Mouse (Mus musculus): Measurements from ENCODE around the gene Mnx1.
A peak's percentile ranks its signal among the peaks of the same experiment; 100 is the strongest.

Mnx1 gene

DNA sequence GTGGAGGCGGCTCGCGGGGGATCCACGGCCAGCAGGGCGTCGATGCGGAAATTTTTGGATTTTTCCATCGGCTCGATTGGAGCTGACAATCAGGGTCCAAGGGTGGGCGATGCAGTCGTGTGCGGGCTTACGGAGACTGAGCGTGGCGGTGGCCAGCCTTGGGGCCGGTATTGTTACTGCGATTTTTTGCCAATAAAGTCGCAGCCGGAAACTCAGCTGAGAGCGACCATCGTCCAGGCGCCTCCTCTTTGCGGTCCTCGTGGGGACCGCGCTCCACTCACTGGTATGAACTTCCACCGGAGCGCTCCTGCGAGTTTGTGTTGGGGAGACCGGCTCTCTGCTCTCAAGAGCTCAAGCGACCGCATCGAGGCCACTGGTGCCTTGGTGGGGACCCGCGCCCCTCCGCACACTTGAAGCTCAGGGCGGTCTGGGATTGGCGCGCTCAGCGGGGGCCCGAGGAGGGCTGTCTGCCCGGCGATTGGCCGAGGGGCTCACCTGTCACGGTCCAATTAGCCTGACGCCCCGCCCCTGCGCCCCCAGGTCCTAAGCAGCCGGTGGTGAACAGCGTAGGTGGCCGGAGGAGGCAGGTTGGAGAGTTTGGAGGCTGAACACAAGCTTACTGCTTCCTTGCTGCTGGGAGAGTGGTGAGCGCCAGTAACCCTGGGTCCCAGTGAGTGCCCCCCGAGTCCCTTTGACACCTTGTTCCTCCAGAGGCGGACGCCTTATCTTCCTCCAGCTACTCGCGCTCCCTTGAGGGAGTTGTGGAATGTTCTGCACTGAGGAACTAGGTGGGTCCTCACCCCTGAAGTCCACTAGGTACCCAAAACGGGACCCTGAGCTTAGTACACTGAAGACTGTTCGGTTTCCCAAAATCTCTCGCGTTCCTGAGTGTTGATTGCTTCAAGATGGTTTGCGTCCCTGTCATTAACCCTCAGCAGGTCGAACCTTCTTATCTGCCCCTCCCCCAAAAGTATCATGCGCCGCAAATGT lies at the start of gene Mnx1:
Gene Mnx1 (minus strand): TSS at position 263 of the 990 bp plus-strand sequence.
- no peak for DNase-seq (ENCODE audit: low read depth)

DNA sequence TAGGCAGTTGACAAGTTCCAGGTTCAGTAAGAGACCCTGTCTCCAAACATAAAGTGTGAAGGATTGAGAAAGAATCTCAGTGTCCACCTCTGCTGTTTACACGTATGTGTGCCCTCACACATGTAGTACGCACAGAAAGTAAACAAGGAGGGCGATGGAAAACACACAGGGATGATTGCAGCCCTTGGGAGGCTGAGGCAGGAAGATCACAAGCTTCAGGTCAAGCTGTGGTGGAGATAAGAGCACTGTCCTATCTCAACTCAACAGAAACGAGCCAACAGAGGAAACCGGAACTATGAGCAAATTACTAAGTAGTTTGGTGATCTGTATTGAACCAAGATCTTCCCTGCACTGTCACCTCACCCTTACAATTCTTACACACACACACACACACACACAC lies 38.2 kb upstream of the Mnx1 start:
- DNase-seq (ENCODE audit: low read depth), result peak; percentile 1

DNA sequence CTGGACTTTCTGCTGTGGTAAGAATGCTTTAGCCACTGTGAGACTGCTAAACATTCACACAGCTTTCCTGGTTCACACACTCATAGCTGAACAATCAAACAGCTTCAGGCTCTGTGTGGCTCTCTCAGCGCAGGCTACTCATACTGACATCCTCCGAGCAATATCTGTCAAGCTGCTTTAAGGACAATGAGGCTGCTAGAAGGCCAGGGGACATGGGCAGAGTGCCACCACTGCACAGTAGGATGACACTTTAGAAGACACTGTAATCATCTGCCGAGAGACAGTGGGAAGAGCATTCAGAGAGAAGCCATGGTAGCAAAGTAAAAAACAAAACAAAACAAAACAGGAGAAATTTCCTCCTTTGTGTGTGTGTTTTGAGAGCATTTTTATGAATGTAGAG lies 37.6 kb upstream of the Mnx1 start:
- DNase-seq (ENCODE audit: low read depth), result no peak

DNA sequence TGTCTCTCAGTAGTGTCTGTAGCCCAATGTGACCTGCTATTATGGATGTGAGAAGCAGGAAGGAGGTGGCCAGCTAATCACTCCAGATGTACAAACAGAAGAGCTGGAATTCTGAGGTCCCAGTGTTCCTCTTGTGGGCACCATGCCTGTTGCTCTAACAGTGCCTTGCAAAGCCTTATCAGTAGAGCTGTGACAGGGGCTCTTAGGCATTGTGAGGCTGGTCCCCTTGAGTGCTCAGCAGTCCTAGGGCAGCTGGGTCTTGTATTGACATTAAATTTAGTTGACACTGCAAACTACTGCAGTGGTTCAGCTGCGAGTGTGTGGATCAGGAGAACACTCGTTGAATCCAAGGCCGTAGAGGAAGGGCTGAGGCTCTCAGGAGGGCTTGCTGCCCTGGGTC lies 28.7 kb upstream of the Mnx1 start:
- DNase-seq (ENCODE audit: low read depth), result no peak

DNA sequence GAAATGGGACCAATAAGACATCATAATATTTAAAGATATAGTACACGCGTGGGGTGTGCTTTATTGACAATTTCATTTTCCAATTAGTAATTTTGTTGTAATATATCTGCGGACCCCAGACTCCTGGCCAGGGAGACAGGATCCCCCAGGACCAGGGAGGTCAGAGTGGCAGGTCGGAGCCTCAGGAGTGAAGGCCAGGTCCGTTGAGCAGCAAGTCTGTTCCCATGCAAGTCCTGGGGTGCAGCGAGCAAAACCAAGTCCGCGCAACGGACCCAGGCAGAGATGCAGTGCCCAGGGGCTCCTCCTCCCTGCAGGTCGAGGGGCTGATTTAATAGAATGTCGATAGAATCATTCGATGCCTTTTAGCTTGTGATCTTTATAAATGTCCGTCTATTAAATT lies 9.1 kb upstream of the Mnx1 start:
- no peak for DNase-seq (ENCODE audit: low read depth)

DNA sequence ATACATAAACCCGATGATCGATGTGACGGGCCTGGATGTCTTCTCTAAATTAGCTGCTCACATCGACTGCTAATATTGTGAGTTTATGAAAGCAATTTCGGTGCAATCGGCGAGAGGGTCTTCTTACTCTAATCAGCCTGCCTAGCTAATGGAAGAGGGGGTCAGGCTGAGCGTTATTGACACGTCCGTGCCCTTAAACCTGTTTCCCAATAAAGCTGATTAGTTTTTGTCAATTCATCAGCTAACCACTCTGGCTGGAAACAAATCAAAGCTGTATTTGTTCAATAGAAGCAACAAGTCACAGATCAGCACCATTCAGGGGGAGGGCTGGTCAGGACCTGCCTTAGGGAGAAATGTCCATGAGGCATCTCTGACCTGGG lies 7.7 kb upstream of the Mnx1 start:
- DNase-seq (ENCODE audit: low read depth), result no peak

DNA sequence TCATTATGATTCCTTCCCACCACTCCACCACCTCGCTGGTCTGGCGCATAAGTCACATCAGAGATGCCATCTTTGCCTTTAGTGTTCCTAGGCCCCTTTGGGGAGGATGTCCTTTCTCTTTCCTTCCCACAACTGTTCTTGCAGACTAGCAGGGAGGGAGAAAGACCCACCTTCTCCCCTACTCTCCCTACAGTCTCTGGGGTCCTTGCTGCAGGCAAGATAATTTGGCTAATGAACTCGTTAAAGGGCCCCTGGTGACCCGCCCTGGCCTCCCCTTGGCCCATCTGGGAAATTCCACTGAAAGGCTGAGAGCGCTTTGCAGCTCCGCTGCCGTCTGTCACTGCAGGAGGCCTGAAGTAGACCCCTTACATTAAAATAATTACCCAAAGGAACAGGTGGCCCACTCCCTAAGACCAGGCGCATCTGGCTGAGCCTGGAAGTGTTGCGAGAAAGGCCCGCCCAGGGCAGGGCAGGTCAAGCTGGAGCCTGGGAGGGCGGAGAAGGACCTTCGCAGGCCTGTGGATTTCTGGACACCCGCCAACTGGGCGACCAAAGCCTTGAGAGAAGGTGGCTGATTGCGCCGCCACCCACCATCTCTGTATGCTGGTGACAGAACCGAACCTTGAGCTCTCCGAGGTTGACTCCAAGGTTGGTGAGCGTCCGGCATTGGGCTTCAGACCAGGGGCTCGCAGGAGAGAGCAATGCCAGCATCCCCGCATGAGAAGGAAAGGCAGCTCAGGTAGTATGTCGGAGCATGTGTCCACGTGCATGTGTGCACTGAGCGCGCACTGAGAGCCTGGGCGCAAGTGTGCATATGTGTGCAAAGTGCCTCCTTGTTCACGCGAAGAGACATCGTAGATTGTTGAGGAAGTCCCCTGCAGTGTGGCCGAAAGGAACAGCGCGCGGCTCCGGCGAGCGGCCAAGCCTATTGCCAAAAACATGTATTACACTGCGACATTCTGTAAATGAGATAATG lies 7.0 kb upstream of the Mnx1 start:
- DNase-seq (ENCODE audit: low read depth), result no peak

DNA sequence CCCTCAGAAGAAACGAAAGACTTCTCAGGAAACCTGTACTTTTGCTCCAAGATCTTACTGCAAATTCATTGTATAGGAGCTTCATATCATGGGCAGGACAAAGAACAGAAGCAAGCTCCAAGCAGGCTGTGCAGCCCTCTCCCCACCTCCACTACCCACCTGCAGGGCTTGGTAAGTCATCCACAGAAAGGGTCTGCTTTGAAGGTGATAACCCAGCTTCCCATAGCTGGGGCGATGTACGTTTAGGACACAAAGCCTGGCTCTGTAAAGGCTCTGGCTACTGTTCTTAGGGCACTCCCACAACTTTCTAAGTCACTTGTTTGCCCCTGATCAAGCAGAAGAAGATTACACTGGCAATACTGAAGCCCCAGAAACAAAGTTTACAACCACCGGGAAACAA lies 5.5 kb upstream of the Mnx1 start:
- no peak for DNase-seq (ENCODE audit: low read depth)

DNA sequence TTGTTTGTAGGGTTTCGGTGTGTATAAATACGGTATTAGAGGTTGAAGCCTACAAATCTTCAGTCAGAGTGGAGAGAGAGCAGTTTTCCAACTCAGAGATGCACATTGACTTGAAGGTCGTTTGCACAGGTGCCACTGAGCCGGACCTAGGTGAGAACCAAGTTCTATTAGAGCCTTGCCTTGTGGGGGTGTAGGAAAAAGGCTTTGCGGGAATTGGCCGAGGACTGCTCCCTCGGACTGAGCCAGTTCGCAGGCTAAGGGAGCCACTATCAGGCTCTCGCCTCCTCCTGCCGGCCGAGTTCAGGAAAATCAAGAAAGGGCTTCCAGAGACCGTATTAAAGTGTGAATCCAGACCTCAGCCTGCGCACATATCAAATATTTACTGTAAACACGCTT lies 926 bp upstream of the Mnx1 start:
- no peak for DNase-seq (ENCODE audit: low read depth)

DNA sequence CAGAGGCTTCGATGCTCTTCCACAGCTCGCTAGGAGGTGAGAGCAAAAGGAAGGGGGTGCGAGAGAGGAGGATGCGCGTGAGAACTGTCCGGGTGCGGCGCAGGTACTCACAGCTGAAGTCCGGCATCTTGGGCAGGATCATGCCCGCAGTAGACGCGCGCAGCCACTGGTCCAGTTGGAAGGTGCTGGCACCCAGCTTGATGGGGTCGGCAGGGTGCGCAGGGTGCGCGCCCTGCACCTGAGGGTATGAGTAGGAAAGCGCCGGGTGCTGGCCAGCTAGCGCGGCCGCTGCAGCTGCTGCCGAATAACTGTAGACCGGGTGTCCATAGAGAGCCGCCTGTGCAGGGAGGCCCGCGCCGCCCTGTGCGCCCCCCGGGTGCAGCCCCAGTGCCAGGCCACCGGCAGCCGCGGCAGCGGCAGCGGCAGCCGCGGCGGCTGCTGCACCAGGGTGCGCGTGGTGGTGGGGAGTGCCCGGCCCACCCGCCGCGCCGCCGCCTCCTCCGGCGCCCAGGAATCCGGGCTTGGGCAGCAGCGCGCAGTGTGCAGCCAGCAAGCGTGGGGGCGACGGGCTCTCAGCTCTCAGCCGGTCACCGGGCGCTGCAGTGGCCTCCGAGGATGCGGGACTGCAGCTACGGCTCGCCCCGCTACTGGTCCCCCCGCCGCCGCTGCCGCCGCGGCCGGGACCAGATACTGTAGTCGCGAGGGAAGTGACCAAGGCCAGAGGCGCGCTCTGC lies 629 bp downstream of the Mnx1 start:
- DNase-seq (ENCODE audit: low read depth), result no peak

DNA sequence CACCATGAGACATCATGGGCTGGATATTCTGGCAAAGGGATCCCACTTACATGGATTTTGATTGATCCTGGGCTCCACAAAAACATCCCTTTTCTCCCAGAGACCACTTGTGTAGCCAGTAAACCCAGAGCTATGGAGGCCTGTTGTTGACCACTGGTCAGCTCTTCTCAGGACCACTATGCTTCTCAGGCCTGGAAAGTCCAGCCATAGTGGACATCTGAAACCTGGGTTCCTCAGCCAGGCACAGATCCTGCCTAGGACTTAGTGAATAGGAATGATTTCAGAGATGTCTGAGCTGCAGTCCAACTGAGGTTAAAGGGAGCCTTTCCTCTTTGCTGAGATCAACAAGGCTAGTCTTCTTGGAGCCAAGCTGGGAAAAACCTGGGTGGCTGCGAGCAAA lies 2.2 kb downstream of the Mnx1 start:
- no peak for DNase-seq (ENCODE audit: low read depth)

DNA sequence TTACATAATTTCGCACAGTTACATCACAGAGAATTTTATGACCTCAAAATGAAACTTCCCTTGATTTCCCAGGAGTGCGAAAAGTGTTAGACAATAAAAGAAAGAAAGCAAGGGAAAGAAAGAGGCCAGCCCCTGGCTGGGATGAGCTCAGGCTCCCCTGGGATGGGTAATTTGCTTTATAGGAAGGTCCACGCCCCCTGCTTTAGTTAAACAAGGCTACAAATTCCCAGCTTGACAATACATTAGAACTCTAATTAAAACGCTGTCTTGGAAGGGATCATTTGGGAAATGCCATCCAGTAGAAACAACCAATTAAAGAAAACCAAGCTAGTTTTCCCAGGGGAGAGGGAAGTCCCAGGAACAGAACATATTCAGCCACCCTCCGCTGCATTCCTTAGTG lies 2.7 kb downstream of the Mnx1 start:
- no peak for DNase-seq (ENCODE audit: low read depth)

DNA sequence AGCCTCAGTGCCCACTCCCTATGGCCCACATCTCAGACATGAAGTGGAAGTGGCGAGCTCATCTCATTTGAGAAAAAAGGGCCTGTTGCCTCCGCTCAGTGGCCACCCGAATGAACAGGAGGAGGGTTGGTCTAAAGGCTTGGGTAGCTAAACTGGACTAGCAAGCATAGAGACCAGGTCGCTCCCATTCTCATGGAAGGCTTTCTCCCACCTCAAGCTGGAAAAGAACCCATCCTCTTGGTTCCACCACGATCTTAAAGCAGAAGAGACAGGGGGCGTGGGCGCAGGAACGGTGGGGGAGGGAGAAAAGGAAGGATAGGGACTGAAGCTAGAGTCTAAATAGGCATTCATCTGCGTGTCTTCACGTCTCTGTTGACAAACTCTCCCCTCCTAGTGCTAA lies 3.2 kb downstream of the Mnx1 start:
- no peak for DNase-seq (ENCODE audit: low read depth)

DNA sequence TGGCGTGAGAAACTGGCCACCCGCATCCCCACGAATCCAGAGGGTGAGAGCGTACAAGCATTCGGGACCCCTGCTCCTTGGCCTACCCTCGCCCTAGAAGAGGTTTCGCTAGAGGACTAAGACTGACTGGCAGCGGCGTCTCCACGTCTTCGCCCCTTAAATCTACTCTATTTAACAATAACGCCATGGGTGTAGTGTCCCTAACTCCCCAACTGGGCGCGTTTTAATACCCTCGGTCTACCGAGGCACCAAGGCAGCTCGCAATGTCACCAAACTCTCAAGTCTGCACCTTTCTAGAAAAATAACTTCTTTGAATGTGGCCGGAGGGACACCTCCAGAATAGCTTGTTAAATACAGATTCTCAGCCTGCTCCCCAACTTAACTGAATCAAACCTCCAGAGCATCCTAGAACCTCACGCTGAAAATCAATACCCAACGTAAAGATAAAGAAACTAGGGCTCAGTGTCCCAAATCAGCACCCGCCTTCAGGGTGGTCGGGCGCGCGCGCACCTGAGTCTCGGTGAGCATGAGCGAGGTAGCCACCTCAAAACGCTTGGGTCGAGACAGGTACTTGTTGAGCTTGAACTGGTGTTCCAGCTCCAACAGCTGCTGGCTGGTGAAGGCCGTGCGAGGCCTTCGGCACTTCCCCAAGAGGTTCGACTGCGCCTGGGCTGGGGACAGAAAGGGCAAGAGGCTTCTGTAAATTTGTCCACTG lies 3.9 kb downstream of the Mnx1 start:
- no peak for DNase-seq (ENCODE audit: low read depth)

DNA sequence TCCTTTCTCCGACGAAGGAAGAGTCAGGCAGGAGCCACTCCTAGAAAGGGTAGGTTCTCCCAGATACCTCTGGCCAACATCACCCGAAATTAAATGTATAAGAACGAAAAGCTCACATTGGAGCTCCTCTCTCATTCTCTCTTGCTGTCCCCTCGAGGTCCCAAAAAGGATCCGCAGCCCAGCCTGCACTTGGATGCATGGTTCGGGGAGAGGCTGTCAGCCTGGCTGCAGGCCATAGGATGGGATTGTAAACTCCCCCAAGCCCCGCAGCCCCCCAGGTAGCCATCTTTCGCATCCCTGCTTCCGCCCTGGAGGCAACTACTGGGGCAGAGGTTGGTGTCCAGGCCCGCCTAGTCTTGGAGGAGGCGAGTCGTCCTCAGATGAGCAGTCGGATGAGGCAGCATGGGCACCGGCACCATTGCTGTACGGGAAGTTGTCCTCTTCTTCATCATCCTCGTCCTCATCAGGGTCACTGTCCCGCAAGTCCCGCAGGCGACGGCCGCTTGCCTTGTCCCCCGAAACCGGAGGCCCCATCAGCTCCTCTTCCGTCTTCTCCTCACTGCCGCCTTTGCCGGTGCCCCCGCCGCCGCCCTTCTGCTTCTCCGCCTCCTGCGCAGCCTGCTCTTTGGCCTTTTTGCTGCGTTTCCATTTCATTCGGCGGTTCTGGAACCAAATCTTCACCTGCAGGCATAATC lies 4.6 kb downstream of the Mnx1 start:
- no peak for DNase-seq (ENCODE audit: low read depth)

DNA sequence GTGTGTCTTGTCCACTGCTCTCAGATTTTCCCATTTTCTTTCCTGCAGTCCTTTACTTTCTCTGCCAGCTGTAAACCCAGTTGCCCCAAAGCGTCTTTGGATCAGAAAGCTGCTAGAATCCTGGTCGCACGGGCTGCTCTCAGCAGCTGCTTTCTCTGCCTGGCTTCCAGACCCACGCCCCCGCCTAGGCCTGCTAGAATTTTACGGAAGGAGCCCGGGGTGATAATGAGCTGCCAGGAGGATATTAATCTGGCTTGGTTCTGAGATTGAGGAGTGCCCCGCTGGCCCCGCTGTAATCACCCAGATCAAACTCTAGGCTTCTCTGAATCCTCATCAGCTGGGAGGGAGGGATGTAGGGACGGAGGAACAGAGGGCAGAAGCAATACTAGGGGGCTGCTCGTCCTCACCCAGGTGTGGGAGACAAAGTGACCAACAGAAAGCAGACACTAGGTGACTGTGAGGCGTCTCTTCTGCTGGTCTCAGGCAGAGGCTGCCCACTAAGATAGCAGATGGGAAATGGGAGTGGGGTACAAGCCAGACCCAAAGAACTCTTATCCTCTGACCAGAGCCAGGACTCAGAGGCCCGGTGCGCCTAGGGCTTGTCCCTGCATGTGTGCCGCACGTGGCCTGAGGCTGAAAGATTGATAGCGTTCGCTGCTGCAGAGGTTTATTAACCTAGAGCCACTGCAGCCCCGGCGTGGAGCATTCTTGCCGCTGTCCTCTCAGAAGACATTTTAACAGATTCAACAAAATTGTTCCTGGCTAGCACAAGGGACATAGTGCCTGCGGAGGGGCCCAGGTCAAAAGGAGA lies 6.2 kb downstream of the Mnx1 start:
- no peak for DNase-seq (ENCODE audit: low read depth)

DNA sequence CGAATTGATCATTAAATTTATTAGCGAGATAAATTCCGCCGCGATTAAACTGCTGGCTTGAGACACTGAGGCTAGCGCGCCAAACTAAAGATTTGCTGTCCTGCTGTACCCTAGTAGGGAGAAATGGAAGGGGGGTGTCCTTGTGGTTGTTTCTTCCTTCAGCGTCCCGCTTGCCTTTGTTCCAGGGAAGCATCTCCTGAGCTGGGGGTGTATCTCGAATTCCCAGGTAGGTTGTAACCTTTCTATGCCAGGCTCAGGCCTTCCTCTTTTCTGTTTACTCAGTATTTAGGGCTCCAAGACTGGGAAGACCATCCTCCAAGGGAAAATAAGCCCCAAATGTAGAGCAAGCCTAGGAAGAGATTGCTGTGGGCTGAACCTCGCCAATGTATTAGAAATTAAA lies 6.9 kb downstream of the Mnx1 start:
- no peak for DNase-seq (ENCODE audit: low read depth)

DNA sequence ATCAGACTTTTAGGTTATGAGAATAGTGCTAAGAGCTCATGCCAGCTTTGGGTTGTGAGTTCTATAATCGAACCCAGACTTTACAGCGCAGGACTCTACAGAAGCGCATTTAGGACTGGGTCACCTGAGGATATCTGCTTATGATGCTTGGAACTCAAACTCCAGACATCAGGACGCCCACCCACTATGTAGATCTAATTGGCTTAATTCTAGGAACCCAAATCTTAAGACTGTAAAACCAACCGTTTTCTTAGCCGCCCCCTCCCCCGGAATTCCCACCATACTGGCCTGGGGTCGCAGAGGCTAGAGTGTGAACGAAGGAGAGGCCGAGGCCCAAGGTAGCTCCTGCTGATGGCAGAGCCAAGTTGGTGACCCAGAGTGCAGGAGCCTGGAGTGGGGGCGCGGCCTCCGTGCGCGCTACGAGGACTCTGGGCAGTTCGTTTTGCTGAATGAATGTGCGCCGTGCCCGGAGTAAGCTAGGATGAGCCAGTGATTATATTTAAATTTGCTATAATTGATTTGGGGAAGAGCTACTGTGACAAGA lies 7.3 kb downstream of the Mnx1 start:
- DNase-seq (ENCODE audit: low read depth), result no peak

DNA sequence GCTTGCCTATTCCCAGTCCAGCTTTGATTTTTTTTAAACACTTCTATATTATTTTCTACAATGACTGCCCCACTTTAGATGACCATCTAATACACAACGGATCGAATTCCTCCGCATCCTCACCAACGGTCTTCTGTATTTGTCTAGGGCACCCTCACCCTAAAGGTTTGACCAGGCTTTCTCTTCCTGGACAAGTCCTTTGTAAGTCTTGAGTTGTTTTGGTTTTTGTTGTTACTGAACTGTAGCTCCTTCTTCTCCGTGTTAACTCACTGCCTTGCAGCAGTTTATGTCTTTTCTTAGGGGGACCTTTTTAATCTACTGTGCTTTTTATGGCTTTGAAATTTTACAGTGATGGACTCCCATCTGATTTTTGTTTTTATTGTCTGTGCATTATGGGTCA lies 8.0 kb downstream of the Mnx1 start:
- no peak for DNase-seq (ENCODE audit: low read depth)

DNA sequence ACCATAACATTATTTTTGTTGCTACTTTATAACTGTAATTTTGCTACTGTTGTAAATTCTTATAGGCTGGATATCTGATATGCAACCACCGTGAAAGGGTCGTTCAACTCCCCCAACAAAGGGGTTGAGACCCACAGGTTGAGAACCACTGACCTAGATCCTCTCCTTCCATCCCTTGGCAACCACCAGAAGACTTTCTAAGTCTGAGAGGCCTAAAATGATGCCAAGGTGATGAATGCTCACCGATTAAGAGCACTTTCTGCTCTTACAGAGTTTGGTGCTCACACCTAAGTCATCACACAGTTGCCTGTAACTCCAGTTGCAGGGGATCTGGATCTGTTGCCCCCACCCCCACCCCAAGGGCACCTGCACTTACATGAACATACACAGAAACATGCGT lies 8.8 kb downstream of the Mnx1 start:
- no peak for DNase-seq (ENCODE audit: low read depth)

Data from c-Kit-positive CD71-positive TER-119-negative erythroid progenitor cells, embryonic 14.5 days (primary cell).